Mouse (Mus musculus) spleen, adult 2 months (tissue): ENCODE results near the gene Tmem223.

ENCODE experiments used
- CTCF ChIP-seq: fragments of 200-500 bp; IDR thresholded peaks from 2 replicates; pipeline ENCODE4 v1.5.1; 2011; ENCODE audit warnings: mild to moderate bottlenecking, inconsistent platforms; ENCODE audit not compliant: insufficient read depth, insufficient read length, insufficient replicate concordance; ENCODE audit errors: extremely low read depth
- POLR2A ChIP-seq: fragments of 200-500 bp; IDR thresholded peaks from 2 replicates; pipeline ENCODE4 v1.6.1; 2011; ENCODE audit warnings: low read depth, low read length, inconsistent platforms

GRCm38 (mm10) chr19:8818301-8818798 lies 47.6 kb downstream of the Tmem223 start:
- TF ChIP-seq CTCF = no peak
- TF ChIP-seq POLR2A = no peak
